Mouse (Mus musculus): Measurements from ENCODE around the gene Lypd5. TPM values are rescaled to one million over a fixed set of nuclear protein-coding genes. Genes with fewer than 3 reads are reported as not detected.
A peak's percentile ranks its signal among the peaks of the same experiment; 100 is the strongest.

The Lypd5 gene
- total RNA-seq, 2 experiments from 2014 or later: not detected

DNA sequence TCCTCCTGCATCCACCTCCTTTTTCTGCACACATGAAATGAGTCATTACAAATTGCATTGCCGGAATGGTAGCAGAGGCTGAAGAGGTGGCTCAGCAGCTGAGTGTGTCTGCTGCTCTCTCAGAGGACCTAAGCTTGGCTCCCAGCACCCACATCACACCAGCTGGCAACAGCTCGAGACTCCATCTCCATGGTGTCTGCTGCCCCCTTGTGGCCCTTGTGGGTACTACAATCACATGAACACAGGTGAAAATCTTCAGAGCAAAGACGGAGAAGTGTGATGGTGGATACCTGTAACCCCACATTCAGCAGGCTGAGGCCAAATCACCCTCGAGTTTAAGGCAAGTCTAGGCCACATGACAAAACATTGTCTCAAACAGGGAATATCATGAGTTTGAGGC lies 8.9 kb downstream of the Lypd5 start:
- no peak for DNase-seq (ENCODE audit: extremely low spot score in 1 of 2, low spot score in 1 of 2)

DNA sequence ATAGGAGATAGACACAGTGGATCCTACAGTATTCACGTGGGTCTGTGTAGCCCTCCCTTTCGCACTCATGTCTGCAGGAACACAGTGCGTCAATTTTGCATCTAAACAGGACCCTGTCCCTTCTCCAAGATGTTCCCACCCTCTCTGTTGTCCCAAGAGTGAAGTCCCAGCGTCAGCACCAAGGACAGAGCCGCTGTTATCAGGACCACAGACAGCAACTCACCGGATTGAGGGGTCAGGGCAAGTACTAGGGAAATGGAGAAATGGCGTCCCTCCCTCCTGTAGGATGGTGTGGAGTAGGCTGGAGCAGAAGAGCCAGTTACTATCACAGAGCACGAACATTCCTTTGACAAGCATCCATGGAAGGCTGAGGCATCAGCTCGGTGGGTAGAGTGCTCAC lies 10.3 kb downstream of the Lypd5 start:
- DNase-seq (ENCODE audit: extremely low spot score in 1 of 2, low spot score in 1 of 2): no peak

GRCm38 (mm10) chr7:24361001-24361400 lies 12.0 kb downstream of the Lypd5 start:
- DNase-seq (ENCODE audit: extremely low spot score in 1 of 2, low spot score in 1 of 2): no peak

- peak in 1 of 2 experiments; percentile 71 for DNase-seq (ENCODE audit: extremely low spot score in 1 of 2, low spot score in 1 of 2)
These were observed 14.2 kb downstream of the Lypd5 start for GRCm38 (mm10) chr7:24363228-24363627.

GRCm38 (mm10) chr7:24364827-24365226 lies 15.8 kb downstream of the Lypd5 start:
- peak; percentile 87 to 98 for DNase-seq (ENCODE audit: extremely low spot score in 1 of 2, low spot score in 1 of 2)

- no peak for DNase-seq (ENCODE audit: extremely low spot score in 1 of 2, low spot score in 1 of 2)
These were observed 16.4 kb downstream of the Lypd5 start for GRCm38 (mm10) chr7:24365258-24366014.

- no peak for DNase-seq (ENCODE audit: extremely low spot score in 1 of 2, low spot score in 1 of 2)
These were observed 18.0 kb downstream of the Lypd5 start for GRCm38 (mm10) chr7:24366716-24367632.

- DNase-seq (ENCODE audit: extremely low spot score in 1 of 2, low spot score in 1 of 2): no peak
These were observed 19.2 kb downstream of the Lypd5 start for GRCm38 (mm10) chr7:24368226-24368625.

- DNase-seq (ENCODE audit: extremely low spot score in 1 of 2, low spot score in 1 of 2): no peak
These were observed 19.9 kb downstream of the Lypd5 start for GRCm38 (mm10) chr7:24368946-24369345.

DNA sequence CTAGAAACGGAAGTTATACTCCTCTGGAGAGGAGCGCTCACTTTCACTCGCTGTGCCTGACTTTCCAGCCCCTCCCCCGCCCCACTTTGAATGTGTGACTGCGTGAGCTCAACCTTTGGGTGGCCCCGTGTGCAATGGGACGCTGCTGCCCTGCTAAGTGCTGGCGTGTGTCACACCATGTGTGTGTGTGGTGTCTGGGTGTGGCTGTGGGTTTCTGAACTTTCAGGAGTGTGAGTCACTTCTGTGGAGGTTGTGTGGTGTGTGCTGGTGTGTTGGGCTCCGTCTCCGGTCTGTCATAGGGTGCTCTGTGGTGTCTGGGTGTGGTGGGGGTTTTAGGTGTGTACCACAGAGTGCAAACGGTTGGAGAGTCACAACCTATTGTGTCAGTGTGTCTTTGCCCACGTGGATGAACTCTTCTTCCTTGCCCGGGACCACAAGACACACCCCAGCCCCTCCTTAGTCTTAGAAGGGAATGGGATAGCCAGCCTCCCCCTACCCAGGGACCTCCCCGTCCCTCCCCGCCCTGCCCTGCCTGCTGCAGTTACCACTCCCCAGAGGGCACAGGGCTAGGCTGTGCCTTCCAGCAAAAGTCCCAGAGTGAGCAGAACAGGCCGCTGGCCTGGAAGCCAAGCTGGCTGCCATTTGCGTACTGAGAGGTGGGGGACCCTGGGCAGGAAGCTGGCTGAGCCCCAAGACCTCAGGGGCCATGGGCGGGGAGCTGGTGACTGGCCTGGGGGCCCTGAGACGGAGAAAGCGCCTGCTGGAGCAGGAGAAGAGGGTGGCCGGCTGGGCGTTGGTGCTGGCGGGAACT lies 20.9 kb downstream of the Lypd5 start, which contains the start of gene Kcnn4:
Gene Kcnn4, plus strand, starts transcription at position 533 of the 811 bp plus-strand sequence.
- no peak for DNase-seq (ENCODE audit: extremely low spot score in 1 of 2, low spot score in 1 of 2)

DNA sequence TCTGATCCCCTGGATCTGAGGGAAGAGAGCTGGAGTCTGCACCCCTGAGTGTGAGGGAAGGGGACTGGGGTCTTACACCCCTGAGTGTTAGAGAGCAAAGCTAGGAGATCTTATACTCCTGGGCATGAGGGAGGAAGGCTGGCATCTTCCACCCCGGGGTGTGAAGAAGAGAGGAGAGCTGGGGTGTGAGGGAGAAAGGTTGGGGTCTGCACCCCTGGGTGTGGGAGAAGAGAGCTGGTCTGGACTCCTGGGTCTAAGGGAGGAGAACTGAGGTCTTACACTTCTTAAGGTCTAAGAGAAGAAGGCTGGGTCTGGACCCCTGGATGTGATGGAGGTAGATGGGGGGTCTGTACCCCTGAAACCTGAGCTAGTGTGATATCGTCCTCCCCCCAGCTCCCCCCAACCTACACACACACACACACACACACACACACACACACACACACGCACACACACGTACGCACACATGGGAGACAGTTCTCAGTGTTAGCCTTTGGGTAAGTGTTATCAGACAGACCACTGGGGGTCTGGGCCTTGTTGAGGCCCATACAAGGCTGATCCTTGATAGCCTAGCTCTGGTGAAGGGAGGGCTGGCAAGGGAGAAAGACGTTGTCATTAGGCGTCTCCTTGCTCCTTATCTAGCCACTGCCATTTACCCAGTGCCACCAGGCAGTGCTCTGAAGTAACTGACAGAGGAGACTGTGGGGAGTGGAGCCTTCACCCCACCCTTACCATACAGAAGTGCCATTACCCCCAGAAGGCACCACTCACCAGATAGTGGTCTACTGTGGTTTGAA lies 22.2 kb downstream of the Lypd5 start:
- DNase-seq (ENCODE audit: extremely low spot score in 1 of 2, low spot score in 1 of 2): no peak

GRCm38 (mm10) chr7:24371809-24372145 lies 22.8 kb downstream of the Lypd5 start:
- no peak for DNase-seq (ENCODE audit: extremely low spot score in 1 of 2, low spot score in 1 of 2)

DNA sequence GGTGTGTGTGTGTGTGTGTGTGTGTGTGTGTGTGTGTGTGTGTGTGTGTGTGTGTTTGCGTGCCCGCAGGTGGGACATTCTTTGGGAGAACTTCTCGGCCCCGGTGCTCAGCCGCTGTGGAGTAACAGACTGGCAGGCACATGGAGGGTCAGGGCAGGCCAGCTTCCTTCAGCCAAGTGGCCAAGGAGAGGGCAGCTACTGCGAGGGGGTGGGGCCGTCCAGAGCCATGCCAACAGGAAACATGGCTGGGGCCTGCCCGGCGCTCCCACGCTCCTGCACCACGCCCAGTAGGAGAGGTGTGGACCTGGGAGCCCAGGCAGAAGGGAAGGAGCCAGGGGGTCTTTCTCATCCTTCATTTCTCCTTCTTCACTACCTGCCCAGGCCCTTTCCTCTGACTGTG lies 23.3 kb downstream of the Lypd5 start:
- no peak for DNase-seq (ENCODE audit: extremely low spot score in 1 of 2, low spot score in 1 of 2)

GRCm38 (mm10) chr7:24372786-24373185 lies 23.8 kb downstream of the Lypd5 start:
- DNase-seq (ENCODE audit: extremely low spot score in 1 of 2, low spot score in 1 of 2): no peak

DNA sequence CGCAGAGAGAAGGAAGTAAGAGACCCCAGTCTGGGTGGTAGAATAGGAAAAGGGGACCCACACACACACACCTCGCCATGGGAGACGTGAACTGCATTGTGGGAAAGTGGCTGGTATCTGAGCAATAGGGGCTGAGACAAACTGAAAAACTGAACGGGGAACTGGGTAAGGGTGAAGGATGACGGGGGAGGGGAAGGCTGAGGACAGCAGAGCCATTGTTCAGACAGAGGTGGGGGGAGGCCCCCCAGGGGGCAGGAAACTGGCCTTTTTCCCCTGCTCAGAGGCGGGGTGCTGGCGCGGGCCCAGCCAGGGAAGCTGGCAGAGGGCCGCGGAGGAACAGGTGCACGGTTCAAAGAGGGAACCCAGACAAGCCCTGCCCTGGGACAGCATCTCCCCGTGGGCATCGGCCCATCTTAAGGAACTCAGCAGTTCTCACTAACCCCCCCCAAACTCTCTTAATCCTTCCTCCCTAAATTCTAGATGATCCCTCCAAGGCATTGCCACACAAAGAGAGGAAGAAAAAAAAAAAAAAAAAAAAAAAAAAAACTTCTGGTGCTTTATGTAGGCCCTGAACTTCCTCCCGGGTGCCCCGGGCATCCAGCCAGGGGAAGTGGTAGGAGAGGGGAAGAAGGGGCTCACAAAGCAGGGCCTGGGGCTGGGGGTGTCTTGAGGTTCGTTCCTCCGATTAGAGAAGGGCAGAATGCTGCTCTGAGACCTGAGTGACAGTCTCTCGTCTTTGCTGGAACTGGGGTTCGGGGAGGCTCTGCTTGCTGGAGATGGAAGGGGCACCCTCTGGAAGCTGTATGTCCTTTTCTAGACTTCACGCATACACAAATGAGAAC lies 24.8 kb downstream of the Lypd5 start:
- DNase-seq (ENCODE audit: extremely low spot score in 1 of 2, low spot score in 1 of 2): no peak

DNA sequence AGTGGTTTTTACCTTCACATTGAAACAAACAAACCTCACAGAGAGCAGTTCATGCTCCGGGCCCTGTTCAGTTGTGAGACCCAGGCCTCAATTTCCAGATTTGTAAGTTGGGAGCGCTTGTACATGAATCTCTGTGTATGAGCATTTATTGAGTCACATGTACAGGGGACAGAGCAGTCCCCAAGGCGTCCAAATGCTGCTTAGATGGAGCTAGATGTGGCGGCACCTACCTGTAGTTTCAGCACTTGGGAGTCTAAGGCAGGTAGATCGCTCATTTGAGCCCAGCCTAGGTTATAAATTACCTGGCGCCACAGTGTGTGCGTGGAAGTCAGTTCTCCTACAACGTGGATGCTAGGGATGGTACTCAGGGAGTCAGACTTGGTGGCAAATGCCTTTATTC lies 27.5 kb downstream of the Lypd5 start:
- DNase-seq (ENCODE audit: extremely low spot score in 1 of 2, low spot score in 1 of 2): no peak

DNA sequence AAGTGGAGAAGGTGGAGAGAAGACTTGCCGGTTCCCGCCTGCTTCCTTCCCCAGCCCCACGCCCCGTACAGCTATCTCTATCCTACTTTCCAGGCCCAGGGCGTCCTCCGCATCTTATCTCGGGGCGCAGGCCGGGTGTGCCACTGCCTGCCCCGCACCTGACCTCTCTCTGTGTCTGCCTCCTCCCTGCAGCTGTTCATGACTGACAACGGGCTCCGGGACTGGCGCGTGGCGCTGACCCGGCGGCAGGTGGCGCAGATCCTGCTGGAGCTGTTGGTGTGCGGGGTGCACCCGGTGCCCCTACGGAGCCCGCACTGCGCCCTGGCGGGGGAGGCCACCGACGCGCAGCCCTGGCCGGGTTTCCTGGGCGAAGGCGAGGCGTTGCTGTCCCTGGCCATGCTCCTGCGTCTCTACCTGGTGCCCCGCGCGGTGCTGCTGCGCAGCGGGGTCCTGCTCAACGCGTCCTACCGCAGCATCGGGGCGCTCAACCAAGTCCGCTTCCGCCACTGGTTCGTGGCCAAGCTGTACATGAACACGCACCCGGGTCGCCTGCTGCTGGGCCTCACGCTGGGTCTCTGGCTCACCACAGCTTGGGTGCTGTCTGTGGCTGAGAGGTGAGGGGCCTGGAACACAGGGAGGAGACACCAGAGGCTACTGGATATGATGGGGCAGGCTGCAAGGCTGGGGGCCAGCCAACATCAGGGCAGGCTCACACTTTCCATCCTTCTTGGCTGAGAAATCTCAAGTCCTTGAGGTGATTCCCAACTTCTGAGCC lies 28.3 kb downstream of the Lypd5 start:
- DNase-seq (ENCODE audit: extremely low spot score in 1 of 2, low spot score in 1 of 2): no peak

DNA sequence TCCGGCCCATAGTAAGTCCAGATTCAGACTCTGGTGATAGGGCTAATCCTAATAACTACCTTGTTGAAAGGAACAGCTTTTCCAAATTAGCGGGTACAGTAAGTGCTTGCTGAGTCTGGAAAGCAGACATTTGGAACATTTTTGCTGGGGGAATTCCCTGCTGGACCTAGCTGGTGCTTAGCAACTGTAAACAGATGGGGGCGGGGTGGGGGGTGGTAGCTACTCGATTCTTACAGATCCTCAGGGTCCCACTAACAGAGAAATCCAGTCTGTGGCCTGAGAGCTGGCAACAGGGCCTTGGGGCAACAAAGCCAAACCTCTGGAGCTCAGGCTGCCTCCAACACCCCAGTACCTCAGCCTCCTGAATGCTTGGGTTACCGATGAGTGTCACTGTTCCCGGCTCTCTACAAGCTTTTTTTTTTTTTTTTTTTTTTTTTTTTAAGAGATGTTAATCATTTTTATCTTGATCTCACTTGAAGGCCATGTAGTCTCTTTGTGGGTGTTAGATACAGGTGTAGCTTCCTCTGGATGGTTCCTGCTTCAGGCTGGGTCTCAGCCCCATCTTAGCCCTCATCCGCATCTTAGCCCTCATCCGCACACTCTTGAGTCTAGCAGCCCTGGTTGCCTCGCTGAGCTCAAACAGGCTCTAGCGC lies 29.2 kb downstream of the Lypd5 start:
- no peak for DNase-seq (ENCODE audit: extremely low spot score in 1 of 2, low spot score in 1 of 2)

Data from layer of hippocampus, postnatal 25 days (tissue).